Mouse (Mus musculus) stomach, postnatal 0 days (tissue): ENCODE data around the gene Dcaf8. TPM values are rescaled to one million over a fixed set of nuclear protein-coding genes. Genes with fewer than 3 reads are reported as not detected.

Source experiments
- ATAC-seq: fragments of 200-750 bp; cut with Nextera tagmentation; 2 replicates; pipeline ENCODE4 v1.8.0; 2017; ENCODE audit not compliant: low FRiP score, low TSS enrichment
- DNase-seq: peaks from one replicate; pipeline ENCODE4 v3.0.0-alpha.2; 2016; ENCODE audit warnings: low spot score
- H3K27ac ChIP-seq: fragments of 300-500 bp; sonication (generic); replicated peaks from 2 replicates; pipeline ENCODE4 v1.5.1; 2014; ENCODE audit warnings: mild to moderate bottlenecking, control low read depth
- H3K27me3 ChIP-seq: fragments of 300-500 bp; sonication (generic); 2 replicates; pipeline ENCODE4 v1.6.1; 2014; ENCODE audit warnings: low read length; ENCODE audit not compliant: control insufficient read depth, insufficient read depth
- H3K36me3 ChIP-seq: fragments of 300-500 bp; sonication (generic); 2 replicates; pipeline ENCODE4 v1.6.1; 2014; ENCODE audit warnings: low read length, mixed read lengths; ENCODE audit not compliant: control insufficient read depth, insufficient read depth
- H3K4me1 ChIP-seq: fragments of 300-500 bp; sonication (generic); replicated peaks from 2 replicates; pipeline ENCODE4 v1.6.1; 2014; ENCODE audit warnings: antibody characterized with exemption; ENCODE audit not compliant: control insufficient read depth, insufficient read depth
- H3K4me2 ChIP-seq: fragments of 300-500 bp; sonication (generic); replicated peaks from 2 replicates; pipeline ENCODE4 v1.6.1; 2014; ENCODE audit warnings: low read depth, mild to moderate bottlenecking, control low read depth, moderate library complexity
- H3K4me3 ChIP-seq: fragments of 300-500 bp; sonication (generic); 2 replicates; pipeline ENCODE4 v1.5.1; 2014; ENCODE audit warnings: low read depth, low read length, control low read depth
- H3K9ac ChIP-seq: fragments of 300-500 bp; sonication (generic); 2 replicates; pipeline ENCODE4 v1.6.1; 2014; ENCODE audit warnings: mild to moderate bottlenecking, low read length, control low read depth, mixed read lengths
- H3K9me3 ChIP-seq: fragments of 300-500 bp; sonication (generic); 2 replicates; pipeline ENCODE4 v1.6.1; 2016; ENCODE audit warnings: low read length; ENCODE audit not compliant: control insufficient read depth
- CTCF ChIP-seq: IDR thresholded peaks from 2 replicates; pipeline ENCODE4 v1.5.1; 2016; ENCODE audit warnings: antibody characterized with exemption, low read depth, mild to moderate bottlenecking, moderate library complexity
- EP300 ChIP-seq: optimal IDR thresholded peaks from 2 replicates; pipeline ENCODE3; 2016; ENCODE audit warnings: antibody characterized with exemption
- WGBS: fragments of 180-500 bp; shearing (Covaris S2); extraction: QIAGEN DNeasy Blood & Tissue Kit; methylation state at CpG from one replicate; pipeline ENCODE4 v1.1.7; 2014; 5-methylcytosine and 5-hydroxymethylcytosine counted together
- polyA plus RNA-seq: library from polyadenylated mRNA; unstranded; fragments of >200 nt; fragmentation: Nextera tagmentation; extraction: Ambion mirVana; gene quantifications from 2 replicates; pipeline ENCODE4 v1.2.1, GENCODE M21; 2015

The Dcaf8 gene
- polyA plus RNA-seq, 1 experiment from 2014 or later: 57.0 TPM

- H3K9me3 ChIP-seq: no peaks in the 10 kb centered on the region
- ATAC-seq (no peak), DNase-seq (no peak)
- H3K27ac ChIP-seq: no peak overlapping the region
- H3K4me3 ChIP-seq: no peak overlapping the region
- no peak for TF ChIP-seq CTCF
- no peak for TF ChIP-seq EP300
- no peaks in the 10 kb centered on the region for H3K27me3 ChIP-seq
- no peaks in the 10 kb centered on the region for H3K36me3 ChIP-seq
- peaks cover 12% of the 10 kb centered on the region; the same call in 1 of the 2 replicates for H3K4me1 ChIP-seq
- 55% methylated on average over 15 of the region's 15 CpGs for WGBS
- H3K9ac ChIP-seq: no peak overlapping the region
- H3K4me2 ChIP-seq: no peak overlapping the region
These were observed 70.5 kb downstream of the Dcaf8 start for GRCm38 (mm10) chr1:172218164-172218910.

- Histone ChIP-seq H3K36me3 (no peaks in the 10 kb centered on the region), H3K9me3 (no peaks in the 10 kb centered on the region), H3K4me2 (peak within 1 kb of the TSS; percentile 14; the same call in 1 of the 2 replicates), H3K4me1 (peaks cover 12% of the 10 kb centered on the region; the same call in 1 of the 2 replicates), H3K27me3 (no peaks in the 10 kb centered on the region), H3K4me3 (no peak within 1 kb of the TSS), H3K9ac (0 out of 2 replicates have a peak within 1 kb of the TSS, but pooled peaks have one; percentile 27), H3K27ac (peak within 1 kb of the TSS; percentile 45; the same call in 1 of the 2 replicates)
- no peak for TF ChIP-seq EP300
- TF ChIP-seq CTCF: no peak
- DNase-seq (no peak), ATAC-seq (no peak)
- 77% methylated on average over 19 of the region's 19 CpGs for WGBS
These were observed 71.8 kb downstream of the Dcaf8 start, which contains the start of gene Casq1 for GRCm38 (mm10) chr1:172219451-172220406. Casq1 (minus strand) TSS chr1:172219868.

GRCm38 (mm10) chr1:172220414-172220813 is 72.5 kb downstream of the Dcaf8 start:
- DNase-seq (no peak), ATAC-seq (peak; percentile 48; the same call in 1 of the 2 replicates)
- TF ChIP-seq CTCF (no peak), EP300 (no peak)
- WGBS: 43% methylated on average over 10 of the region's 10 CpGs
- H3K27ac ChIP-seq: peak overlapping the region; percentile 45; the same call in 1 of the 2 replicates
- H3K4me3 ChIP-seq: no peak overlapping the region
- H3K36me3 ChIP-seq: no peaks in the 10 kb centered on the region
- H3K9ac ChIP-seq: no peak overlapping the region
- peaks cover 12% of the 10 kb centered on the region; the same call in 1 of the 2 replicates for H3K4me1 ChIP-seq
- H3K27me3 ChIP-seq: no peaks in the 10 kb centered on the region
- H3K4me2 ChIP-seq: peak overlapping the region; percentile 14; the same call in 1 of the 2 replicates
- H3K9me3 ChIP-seq: no peaks in the 10 kb centered on the region

- 60% methylated on average over 11 of the region's 11 CpGs for WGBS
- Histone ChIP-seq H3K27me3 (no peaks in the 10 kb centered on the region), H3K4me2 (no peak overlapping the region), H3K4me1 (peaks cover 12% of the 10 kb centered on the region; the same call in 1 of the 2 replicates), H3K27ac (peak overlapping the region; percentile 45; the same call in 1 of the 2 replicates), H3K9me3 (no peaks in the 10 kb centered on the region), H3K9ac (no peak overlapping the region), H3K4me3 (no peak overlapping the region), H3K36me3 (no peaks in the 10 kb centered on the region)
- TF ChIP-seq EP300: no peak
- ATAC-seq (no peak), DNase-seq (no peak)
These were observed 73.6 kb downstream of the Dcaf8 start for GRCm38 (mm10) chr1:172221297-172222063.

GRCm38 (mm10) chr1:172228209-172228608 is 80.3 kb downstream of the Dcaf8 start:
- 76% methylated on average over 2 of the region's 2 CpGs for WGBS
- no peak overlapping the region for H3K27ac ChIP-seq
- H3K27me3 ChIP-seq: no peaks in the 10 kb centered on the region
- no peak for DNase-seq
- H3K4me1 ChIP-seq: no peaks in the 10 kb centered on the region
- no peak overlapping the region for H3K9ac ChIP-seq
- no peaks in the 10 kb centered on the region for H3K9me3 ChIP-seq
- H3K36me3 ChIP-seq: no peaks in the 10 kb centered on the region
- ATAC-seq: no peak
- TF ChIP-seq CTCF: no peak
- TF ChIP-seq EP300: no peak
- no peak overlapping the region for H3K4me2 ChIP-seq
- H3K4me3 ChIP-seq: no peak overlapping the region
